Comparison of ENCODE assay signal across 12 mouse cellular contexts in the genomic region with DNA sequence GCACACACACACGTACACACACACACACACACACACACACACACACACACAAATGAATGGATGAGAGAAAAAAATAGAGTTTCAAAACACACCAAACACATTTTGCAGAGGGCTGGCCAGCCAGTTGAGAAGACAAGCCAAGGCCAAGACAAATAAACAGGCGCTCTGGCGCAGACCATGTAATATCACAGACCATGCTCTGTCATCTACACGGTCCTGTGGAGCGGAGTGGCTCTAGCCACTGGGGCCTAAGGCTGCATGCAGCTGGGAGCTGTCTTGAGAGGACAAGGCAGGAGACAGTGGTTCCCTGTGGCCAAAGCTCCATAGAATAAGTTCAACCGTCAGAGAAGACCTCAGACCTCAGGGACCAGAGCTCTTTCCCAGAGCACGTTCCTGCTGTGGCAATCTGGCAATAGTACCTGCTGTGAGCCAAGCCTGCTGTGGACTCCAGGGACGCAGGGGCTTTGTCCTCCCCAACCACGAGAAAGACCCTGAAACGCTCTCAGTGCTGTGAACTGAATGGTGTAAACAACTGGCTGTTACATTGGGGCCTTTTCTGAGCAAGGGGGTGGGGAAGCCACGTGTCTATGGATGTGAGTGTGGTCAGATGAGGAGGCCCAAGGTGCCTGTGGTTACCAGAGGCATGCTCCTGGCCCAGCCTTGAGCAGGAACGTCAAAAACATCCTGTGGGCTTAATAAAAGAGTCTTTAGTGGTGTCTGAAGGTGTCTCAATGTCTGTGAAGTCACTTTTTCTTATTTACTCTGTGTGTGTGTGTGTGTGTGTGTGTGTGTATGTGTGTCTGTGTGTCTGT.
A peak's percentile ranks its signal among the peaks of the same experiment; 100 is the strongest.
DNase-seq lines count a peak whose midpoint lies in the region; ATAC-seq lines count a peak whose summit lies in the region.
"Had no signal": no experiment of that assay in that cellular context is flagged by ENCODE, and none has a peak within 500 bp of the region (broad histone marks: within the 10 kb centered on the region; RNA-seq: fewer than 3 reads in every experiment).

No protein-coding gene starts in this region.

- peak; percentile 32 for DNase-seq in embryonic facial prominence, embryonic 14.5 days (ENCODE audit: low spot score)
- no peak for DNase-seq in embryonic facial prominence, embryonic 10.5 days (ENCODE audit: low spot score)
- DNase-seq in kidney, postnatal 14 days: peak; percentile 34
- DNase-seq in kidney, postnatal 36 days: no peak
- DNase-seq in retina, postnatal 1 day: no peak
- DNase-seq: cerebellum, adult 2 months; embryo, embryonic 11 days; gastrocnemius, postnatal 10 days; thymus, postnatal 14 days had no signal

- H3K27me3 ChIP-seq in embryonic facial prominence, embryonic 14.5 days (replicated peaks; ENCODE audit: control insufficient read depth, insufficient read depth, low read length): no peaks in the 10 kb centered on the region
- no peaks in the 10 kb centered on the region for H3K27me3 ChIP-seq in embryonic facial prominence, embryonic 10.5 days (replicated peaks; ENCODE audit: low read depth, poor library complexity, severe bottlenecking)
- no peaks in the 10 kb centered on the region for H3K27me3 ChIP-seq in heart, embryonic 15.5 days
- no peaks in the 10 kb centered on the region for H3K27me3 ChIP-seq in limb, embryonic 15.5 days

- H3K27ac ChIP-seq in embryonic facial prominence, embryonic 14.5 days (replicated peaks; ENCODE audit: low read depth, low read length): no peak overlapping the region
- H3K27ac ChIP-seq in embryonic facial prominence, embryonic 10.5 days (replicated peaks): no peak overlapping the region
- no peak overlapping the region for H3K27ac ChIP-seq in heart, embryonic 15.5 days
- H3K27ac ChIP-seq in limb, embryonic 15.5 days: peak overlapping the region; percentile 47; the same call in 1 of the 2 replicates

- H3K4me3 ChIP-seq in embryonic facial prominence, embryonic 14.5 days (ENCODE audit: low read depth, low read length): no peak overlapping the region
- H3K4me3 ChIP-seq in embryonic facial prominence, embryonic 10.5 days: no peak overlapping the region
- no peak overlapping the region for H3K4me3 ChIP-seq in heart, embryonic 15.5 days
- H3K4me3 ChIP-seq in limb, embryonic 15.5 days: no peak overlapping the region

- no peaks in the 10 kb centered on the region for H3K9me3 ChIP-seq in embryonic facial prominence, embryonic 14.5 days (ENCODE audit: control insufficient read depth, low read length)
- no peaks in the 10 kb centered on the region for H3K9me3 ChIP-seq in embryonic facial prominence, embryonic 10.5 days
- H3K9me3 ChIP-seq in heart, embryonic 15.5 days (replicated peaks): no peaks in the 10 kb centered on the region
- H3K9me3 ChIP-seq in limb, embryonic 15.5 days: no peaks in the 10 kb centered on the region

- H3K4me1 ChIP-seq in embryonic facial prominence, embryonic 14.5 days (ENCODE audit: control insufficient read depth, insufficient read depth, low read length): no peaks in the 10 kb centered on the region
- H3K4me1 ChIP-seq in embryonic facial prominence, embryonic 10.5 days: peaks cover 5% of the 10 kb centered on the region; the same call in 1 of the 2 replicates
- H3K4me1 ChIP-seq in heart, embryonic 15.5 days (replicated peaks): 0 out of 2 replicates have a peak, but pooled peaks cover 2% of the 10 kb centered on the region
- H3K4me1 ChIP-seq in limb, embryonic 15.5 days: peaks cover 27% of the 10 kb centered on the region

- 0 out of 2 replicates have a peak, but pooled peaks cover 4% of the 10 kb centered on the region for H3K36me3 ChIP-seq in embryonic facial prominence, embryonic 14.5 days (ENCODE audit: control insufficient read depth, insufficient read depth, low read length)
- H3K36me3 ChIP-seq in embryonic facial prominence, embryonic 10.5 days (replicated peaks): peaks cover 18% of the 10 kb centered on the region
- no peaks in the 10 kb centered on the region for H3K36me3 ChIP-seq in heart, embryonic 15.5 days
- H3K36me3 ChIP-seq in limb, embryonic 15.5 days: no peaks in the 10 kb centered on the region

- no peak for ATAC-seq in embryonic facial prominence, embryonic 14.5 days (ENCODE audit: low read depth)
- peak; percentile 69; the same call in 1 of the 2 replicates for ATAC-seq in heart, embryonic 15.5 days (replicated peaks; ENCODE audit: insufficient number of reproducible peaks, insufficient read depth, low FRiP score, low read depth)
- ATAC-seq in limb, embryonic 15.5 days (ENCODE audit: insufficient number of reproducible peaks, low FRiP score, low TSS enrichment, low read depth): peak; percentile 68
- ATAC-seq in activated CD4-positive, CD25-positive, alpha-beta regulatory T cell, adult 4 months: no peak

- 59% methylated on average over 12 of the region's 12 CpGs for WGBS in embryonic facial prominence, embryonic 14.5 days
- whole genome bisulfite sequencing in embryonic facial prominence, embryonic 10.5 days: 70% methylated on average over 12 of the region's 12 CpGs
- 53% methylated on average over 12 of the region's 12 CpGs for WGBS in heart, embryonic 15.5 days
- 58% methylated on average over 12 of the region's 12 CpGs for WGBS in limb, embryonic 15.5 days

- no peak overlapping the region for H3K9ac ChIP-seq in embryonic facial prominence, embryonic 14.5 days (ENCODE audit: low read depth, low read length)
- no peak overlapping the region for H3K9ac ChIP-seq in heart, embryonic 15.5 days
- H3K9ac ChIP-seq in limb, embryonic 15.5 days: no peak overlapping the region

- no peak overlapping the region for H3K4me2 ChIP-seq in embryonic facial prominence, embryonic 14.5 days (ENCODE audit: low read depth, low read length)
- no peak overlapping the region for H3K4me2 ChIP-seq in heart, embryonic 15.5 days
- H3K4me2 ChIP-seq in limb, embryonic 15.5 days: no peak overlapping the region

Comparison
In these comparisons a context has a peak if more than half of its experiments do, and no peak if none do; other contexts are left out.
1. DNase-seq: peak in embryonic facial prominence, embryonic 14.5 days (single experiment) and kidney, postnatal 14 days (single experiment); none in embryonic facial prominence, embryonic 10.5 days (single experiment), kidney, postnatal 36 days (0 of 2) and retina, postnatal 1 day (single experiment).
2. ATAC-seq: peak in heart, embryonic 15.5 days (single experiment) and limb, embryonic 15.5 days (single experiment); none in embryonic facial prominence, embryonic 14.5 days (single experiment) and activated CD4-positive, CD25-positive, alpha-beta regulatory T cell, adult 4 months (single experiment).